Mouse (Mus musculus): Measurements from ENCODE around the gene 9530068E07Rik. TPM values are rescaled to one million over a fixed set of nuclear protein-coding genes. Genes with fewer than 3 reads are reported as not detected.

Gene 9530068E07Rik
- polyA plus RNA-seq, 1 experiment, result 80.0 TPM

DNA sequence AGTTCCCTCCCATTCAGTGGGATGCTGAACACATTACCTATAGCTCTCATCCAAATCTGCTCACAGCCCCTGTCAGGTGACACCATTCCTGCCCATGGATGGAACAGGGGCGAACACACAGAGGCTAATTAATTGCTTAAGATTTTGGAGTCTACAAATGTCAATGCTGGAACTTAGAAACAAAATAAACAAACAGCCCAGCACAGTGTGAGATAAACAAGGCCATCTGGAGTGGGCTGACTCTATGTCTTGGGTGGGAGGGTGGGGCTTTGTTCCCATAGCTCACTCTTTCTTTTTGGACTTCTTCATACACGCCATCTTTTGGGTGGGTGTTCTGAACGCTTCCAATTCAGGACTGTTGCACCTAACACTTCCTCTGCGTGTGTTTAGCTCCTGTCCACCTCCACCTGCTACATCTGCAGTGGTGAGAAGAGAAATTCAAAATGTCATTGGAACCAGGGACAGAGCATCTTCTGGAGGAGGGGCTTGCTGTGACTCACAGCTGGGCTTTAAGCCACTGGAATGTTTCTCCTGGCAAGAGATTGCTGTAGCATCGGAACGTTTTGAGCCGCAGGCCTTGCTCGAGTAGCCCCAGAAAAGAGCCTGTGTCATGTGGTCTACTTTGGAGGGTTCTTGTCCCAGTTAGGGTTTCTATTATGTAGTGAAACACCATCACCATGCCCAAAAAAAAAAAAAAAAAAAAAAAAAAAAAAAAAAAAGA, 37.0 kb downstream of the 9530068E07Rik start:
- WGBS, result 74% methylated on average over 8 of the region's 8 CpGs
- Histone ChIP-seq H3K27me3 (ENCODE audit: control insufficient read depth, insufficient read depth, low read length) (no peaks in the 10 kb centered on the region), H3K4me3 (ENCODE audit: low read depth, low read length) (no peak overlapping the region), H3K36me3 (ENCODE audit: control insufficient read depth, insufficient read depth, low read length) (no peaks in the 10 kb centered on the region), H3K4me1 (ENCODE audit: control insufficient read depth, insufficient read depth, insufficient read length, low read length) (no peaks in the 10 kb centered on the region), H3K27ac (ENCODE audit: insufficient read depth, low read depth, low read length) (no peak overlapping the region)
- TF ChIP-seq CTCF (IDR thresholded peaks at IDR 0.05; ENCODE audit: extremely low read depth, insufficient read length, insufficient replicate concordance, low read depth, low read length), result no peak
- TF ChIP-seq POLR2A (IDR thresholded peaks at IDR 0.05; ENCODE audit: low read depth, low read length), result no peak

DNA sequence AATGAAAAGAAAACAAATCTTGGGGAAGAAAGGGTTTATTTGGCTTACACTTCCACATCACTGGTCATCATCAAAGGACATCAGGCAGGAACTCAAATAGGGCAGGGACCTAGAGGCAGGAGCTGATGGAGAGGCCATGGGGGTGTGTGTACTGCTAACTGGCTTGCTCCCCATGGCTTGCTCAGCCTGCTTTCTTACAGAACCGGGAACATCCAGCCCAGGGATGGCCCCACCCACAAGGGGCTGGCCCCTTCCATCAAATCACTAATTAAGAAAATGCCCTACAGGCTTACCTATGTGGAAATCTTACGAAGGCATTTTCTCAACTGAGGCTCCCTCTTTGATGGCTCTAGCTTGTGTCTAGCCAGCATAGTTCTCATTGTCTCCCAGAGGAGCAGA, 37.6 kb downstream of the 9530068E07Rik start:
- Histone ChIP-seq H3K4me3 (ENCODE audit: low read depth, low read length) (no peak overlapping the region), H3K36me3 (ENCODE audit: control insufficient read depth, insufficient read depth, low read length) (no peaks in the 10 kb centered on the region), H3K4me1 (ENCODE audit: control insufficient read depth, insufficient read depth, insufficient read length, low read length) (no peaks in the 10 kb centered on the region), H3K27ac (ENCODE audit: insufficient read depth, low read depth, low read length) (no peak overlapping the region), H3K27me3 (ENCODE audit: control insufficient read depth, insufficient read depth, low read length) (no peaks in the 10 kb centered on the region)
- 56% methylated on average over 2 of the region's 2 CpGs for WGBS
- TF ChIP-seq CTCF (IDR thresholded peaks at IDR 0.05; ENCODE audit: extremely low read depth, insufficient read length, insufficient replicate concordance, low read depth, low read length) (no peak), POLR2A (IDR thresholded peaks at IDR 0.05; ENCODE audit: low read depth, low read length) (no peak)

DNA sequence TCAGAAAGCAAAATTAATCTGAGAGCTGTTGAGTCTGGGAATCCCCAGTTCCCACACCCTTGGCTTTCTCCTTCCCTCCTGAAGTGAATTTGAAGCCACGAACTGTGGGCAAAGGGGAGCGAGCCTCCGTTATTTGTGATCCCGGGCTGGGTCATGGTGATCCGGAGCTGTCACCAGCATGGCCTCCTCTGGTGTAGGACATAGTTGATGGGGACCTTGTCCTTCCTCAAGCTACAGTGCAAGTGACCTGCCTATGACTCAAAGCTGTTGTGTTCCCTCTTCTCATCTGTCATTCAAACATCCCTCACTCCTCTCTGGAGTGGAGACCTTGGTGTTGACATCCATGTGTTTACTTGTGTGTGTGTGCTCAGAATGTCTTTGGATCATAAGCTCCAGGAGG, 39.2 kb downstream of the 9530068E07Rik start:
- 81% methylated on average over 5 of the region's 5 CpGs for WGBS
- H3K36me3 ChIP-seq (ENCODE audit: control insufficient read depth, insufficient read depth, low read length), result no peaks in the 10 kb centered on the region
- no peak overlapping the region for H3K4me3 ChIP-seq (ENCODE audit: low read depth, low read length)
- no peak overlapping the region for H3K27ac ChIP-seq (ENCODE audit: insufficient read depth, low read depth, low read length)
- no peaks in the 10 kb centered on the region for H3K27me3 ChIP-seq (ENCODE audit: control insufficient read depth, insufficient read depth, low read length)
- H3K4me1 ChIP-seq (ENCODE audit: control insufficient read depth, insufficient read depth, insufficient read length, low read length), result no peaks in the 10 kb centered on the region
- TF ChIP-seq CTCF (IDR thresholded peaks at IDR 0.05; ENCODE audit: extremely low read depth, insufficient read length, insufficient replicate concordance, low read depth, low read length) (no peak), POLR2A (IDR thresholded peaks at IDR 0.05; ENCODE audit: low read depth, low read length) (no peak)

DNA sequence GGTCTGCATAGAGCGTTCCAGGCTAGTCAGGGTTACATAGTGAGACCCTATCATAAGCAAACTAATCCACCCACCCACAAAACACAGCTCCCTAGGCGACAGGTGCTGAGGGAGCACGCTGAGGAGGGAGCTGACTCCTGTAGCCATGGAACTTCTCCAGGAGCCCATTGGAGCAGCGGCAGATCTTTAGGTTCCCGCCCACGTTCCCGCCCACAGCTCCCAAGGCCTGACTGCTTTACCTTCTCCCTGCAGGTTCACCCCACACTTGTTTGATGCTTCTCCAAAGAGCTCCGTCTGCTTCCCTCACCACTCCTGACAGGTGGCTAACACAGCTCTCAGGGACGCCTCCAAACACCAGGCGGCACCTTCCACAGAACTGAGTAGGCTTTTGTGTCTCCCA, 40.9 kb downstream of the 9530068E07Rik start:
- H3K36me3 ChIP-seq (ENCODE audit: control insufficient read depth, insufficient read depth, low read length), result no peaks in the 10 kb centered on the region
- no peak overlapping the region for H3K4me3 ChIP-seq (ENCODE audit: low read depth, low read length)
- no peak overlapping the region for H3K27ac ChIP-seq (ENCODE audit: insufficient read depth, low read depth, low read length)
- no peaks in the 10 kb centered on the region for H3K4me1 ChIP-seq (ENCODE audit: control insufficient read depth, insufficient read depth, insufficient read length, low read length)
- 12% methylated on average over 10 of the region's 10 CpGs for whole genome bisulfite sequencing
- H3K27me3 ChIP-seq (ENCODE audit: control insufficient read depth, insufficient read depth, low read length), result no peaks in the 10 kb centered on the region
- TF ChIP-seq POLR2A (IDR thresholded peaks at IDR 0.05; ENCODE audit: low read depth, low read length) (no peak), CTCF (IDR thresholded peaks at IDR 0.05; ENCODE audit: extremely low read depth, insufficient read length, insufficient replicate concordance, low read depth, low read length) (no peak)

DNA sequence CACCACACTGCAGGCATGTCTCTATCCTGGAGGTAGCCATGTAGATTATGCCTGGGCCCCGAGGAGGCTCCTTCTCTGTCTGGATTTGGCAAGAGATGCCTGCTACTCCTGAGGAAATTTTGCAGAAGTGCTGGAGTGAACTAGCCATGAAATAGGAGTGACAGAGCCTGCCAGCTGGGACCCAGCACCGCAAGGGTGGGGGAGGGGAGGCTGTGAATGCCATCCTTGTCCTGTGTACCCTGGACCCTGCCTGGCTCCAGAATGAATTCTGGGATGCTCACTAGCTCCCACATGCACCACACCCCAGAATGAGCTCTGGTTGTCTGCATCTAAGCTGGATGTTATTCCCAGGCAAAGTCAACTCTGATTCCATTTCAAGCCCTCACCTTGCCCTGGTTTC, 44.9 kb downstream of the 9530068E07Rik start:
- 76% methylated on average over 2 of the region's 2 CpGs for whole genome bisulfite sequencing
- H3K4me3 ChIP-seq (ENCODE audit: low read depth, low read length), result no peak overlapping the region
- no peak for TF ChIP-seq POLR2A (IDR thresholded peaks at IDR 0.05; ENCODE audit: low read depth, low read length)
- no peak for TF ChIP-seq CTCF (IDR thresholded peaks at IDR 0.05; ENCODE audit: extremely low read depth, insufficient read length, insufficient replicate concordance, low read depth, low read length)
- no peaks in the 10 kb centered on the region for H3K36me3 ChIP-seq (ENCODE audit: control insufficient read depth, insufficient read depth, low read length)
- H3K27ac ChIP-seq (ENCODE audit: insufficient read depth, low read depth, low read length), result no peak overlapping the region
- no peaks in the 10 kb centered on the region for H3K4me1 ChIP-seq (ENCODE audit: control insufficient read depth, insufficient read depth, insufficient read length, low read length)
- no peaks in the 10 kb centered on the region for H3K27me3 ChIP-seq (ENCODE audit: control insufficient read depth, insufficient read depth, low read length)

DNA sequence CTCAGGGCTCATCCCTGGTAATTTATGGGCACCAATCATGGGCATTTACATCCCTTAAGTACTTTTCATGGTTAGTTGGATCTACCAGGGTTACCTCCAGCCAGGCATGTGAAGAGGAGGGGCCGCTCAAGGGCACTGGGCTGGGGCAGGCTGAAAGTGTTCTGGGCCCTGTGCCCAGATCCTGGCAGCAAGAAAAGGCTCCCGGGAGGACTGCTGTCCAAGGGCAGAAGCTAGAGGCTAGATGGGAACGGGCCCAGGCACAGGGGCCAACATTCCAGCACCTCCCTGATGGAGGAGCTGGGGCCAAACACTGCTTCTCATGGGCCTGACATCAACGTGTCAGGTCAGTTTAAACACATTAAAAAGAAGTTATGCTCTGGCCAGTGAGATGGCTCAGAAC, 51.0 kb downstream of the 9530068E07Rik start:
- no peaks in the 10 kb centered on the region for H3K36me3 ChIP-seq (ENCODE audit: control insufficient read depth, insufficient read depth, low read length)
- 31% methylated on average over 4 of the region's 4 CpGs for WGBS
- H3K4me3 ChIP-seq (ENCODE audit: low read depth, low read length), result no peak overlapping the region
- TF ChIP-seq POLR2A (IDR thresholded peaks at IDR 0.05; ENCODE audit: low read depth, low read length) (no peak), CTCF (IDR thresholded peaks at IDR 0.05; ENCODE audit: extremely low read depth, insufficient read length, insufficient replicate concordance, low read depth, low read length) (no peak)
- no peak overlapping the region for H3K27ac ChIP-seq (ENCODE audit: insufficient read depth, low read depth, low read length)
- H3K4me1 ChIP-seq (ENCODE audit: control insufficient read depth, insufficient read depth, insufficient read length, low read length), result no peaks in the 10 kb centered on the region
- H3K27me3 ChIP-seq (ENCODE audit: control insufficient read depth, insufficient read depth, low read length), result no peaks in the 10 kb centered on the region

DNA sequence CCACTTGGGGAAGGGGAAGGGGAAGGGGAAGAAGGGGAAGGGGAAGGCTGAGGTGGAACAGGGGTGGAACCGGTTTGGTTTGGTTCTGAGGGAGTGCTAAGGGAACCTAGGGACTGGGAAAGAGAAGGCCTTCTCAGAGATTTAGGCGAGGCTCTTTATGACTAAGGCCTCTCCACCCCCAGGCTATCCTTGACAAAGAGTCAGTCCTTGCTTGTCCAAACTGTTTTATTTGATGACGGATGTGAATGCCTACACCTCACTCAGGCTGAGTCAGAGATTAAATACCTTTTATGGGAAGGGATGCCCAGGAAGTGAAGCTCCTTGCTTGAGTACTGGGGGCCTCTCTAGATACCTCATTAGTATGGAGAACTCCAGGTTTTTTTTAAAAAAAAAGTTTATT, 52.8 kb downstream of the 9530068E07Rik start:
- H3K27ac ChIP-seq (ENCODE audit: insufficient read depth, low read depth, low read length), result no peak overlapping the region
- no peak overlapping the region for H3K4me3 ChIP-seq (ENCODE audit: low read depth, low read length)
- no peaks in the 10 kb centered on the region for H3K4me1 ChIP-seq (ENCODE audit: control insufficient read depth, insufficient read depth, insufficient read length, low read length)
- no peaks in the 10 kb centered on the region for H3K36me3 ChIP-seq (ENCODE audit: control insufficient read depth, insufficient read depth, low read length)
- 40% methylated on average over 3 of the region's 3 CpGs for WGBS
- no peak for TF ChIP-seq CTCF (IDR thresholded peaks at IDR 0.05; ENCODE audit: extremely low read depth, insufficient read length, insufficient replicate concordance, low read depth, low read length)
- no peaks in the 10 kb centered on the region for H3K27me3 ChIP-seq (ENCODE audit: control insufficient read depth, insufficient read depth, low read length)
